Mouse (Mus musculus): Measurements from ENCODE around the gene Trnau1ap.
A peak's percentile ranks its signal among the peaks of the same experiment; 100 is the strongest.
"Not testable (repeated sequence)": the region's sequence is repeated elsewhere in the genome, so short reads cannot be mapped to it uniquely, and the experiment has no call there.

Trnau1ap gene

GRCm38 (mm10) chr4:132295696-132296390 is 33.5 kb downstream of the Trnau1ap start:
- no peak for DNase-seq

DNA sequence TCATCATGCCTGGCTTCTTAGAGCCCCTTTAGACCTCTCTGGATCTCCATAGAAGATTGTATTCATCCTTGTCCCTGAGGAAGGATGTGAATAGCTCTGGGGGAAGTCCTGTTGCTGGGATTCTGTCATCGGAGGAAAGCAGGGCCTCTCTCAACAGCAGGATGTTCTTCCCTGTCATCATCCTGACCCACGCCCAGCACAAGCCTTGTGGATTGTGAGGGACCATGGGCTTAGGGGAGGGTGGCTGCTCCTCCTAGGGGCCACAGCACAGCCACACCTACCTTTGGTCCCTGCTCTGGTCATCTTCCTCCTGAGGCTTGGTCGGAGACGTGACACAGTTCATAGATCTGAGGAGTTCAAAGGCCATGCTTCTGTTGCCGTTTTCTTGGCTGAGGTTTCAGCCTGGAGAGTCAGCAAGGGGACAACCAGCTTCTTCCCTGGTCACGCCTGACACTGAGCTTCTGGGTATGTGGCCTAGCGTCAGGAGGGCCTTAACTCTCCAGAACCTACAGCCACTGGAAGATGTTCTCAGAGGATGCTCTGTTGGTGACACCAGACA is 35.6 kb downstream of the Trnau1ap start:
- DNase-seq: no peak

GRCm38 (mm10) chr4:132292988-132293387 is 36.4 kb downstream of the Trnau1ap start:
- no peak for DNase-seq

GRCm38 (mm10) chr4:132291624-132292335 is 37.6 kb downstream of the Trnau1ap start:
- no peak for DNase-seq

DNA sequence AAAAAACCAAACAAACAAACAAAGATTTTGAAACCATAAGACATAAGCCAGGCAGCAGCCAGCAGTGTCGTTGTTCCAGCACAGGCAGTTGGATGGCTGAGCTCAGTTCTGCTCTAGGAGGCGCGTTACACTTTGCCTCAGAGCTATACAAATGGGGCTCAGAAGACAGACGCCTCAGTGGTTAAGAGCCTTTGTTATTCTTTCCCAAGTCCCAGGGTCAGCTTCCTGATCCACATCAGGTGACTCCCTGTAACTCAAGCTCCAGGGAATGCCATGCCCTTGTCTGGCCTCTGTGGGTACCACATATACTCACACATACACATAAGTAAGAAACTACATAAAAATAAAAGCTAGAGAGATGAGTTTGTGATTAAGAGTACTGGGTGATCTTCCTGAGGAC is 38.3 kb downstream of the Trnau1ap start:
- DNase-seq: no peak

DNA sequence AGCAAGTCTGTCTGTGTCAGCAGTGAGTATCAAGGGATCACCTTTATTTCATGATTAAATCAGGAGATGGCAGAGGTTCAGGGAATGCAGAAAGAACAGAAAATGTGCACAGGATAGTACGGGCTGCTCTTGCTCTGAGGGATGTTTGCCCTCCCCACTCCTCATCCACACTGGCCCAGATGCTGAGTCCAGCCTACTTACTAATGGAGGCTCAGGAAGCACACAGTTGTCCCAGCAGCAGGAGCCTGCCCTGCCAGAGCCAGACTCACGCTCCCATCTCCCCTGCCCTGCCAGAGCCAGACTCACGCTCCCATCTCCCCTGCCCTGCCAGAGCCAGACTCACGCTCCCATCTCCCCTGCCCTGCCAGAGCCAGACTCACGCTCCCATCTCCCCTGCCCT is 40.5 kb downstream of the Trnau1ap start:
- not testable (repeated sequence) for DNase-seq

DNA sequence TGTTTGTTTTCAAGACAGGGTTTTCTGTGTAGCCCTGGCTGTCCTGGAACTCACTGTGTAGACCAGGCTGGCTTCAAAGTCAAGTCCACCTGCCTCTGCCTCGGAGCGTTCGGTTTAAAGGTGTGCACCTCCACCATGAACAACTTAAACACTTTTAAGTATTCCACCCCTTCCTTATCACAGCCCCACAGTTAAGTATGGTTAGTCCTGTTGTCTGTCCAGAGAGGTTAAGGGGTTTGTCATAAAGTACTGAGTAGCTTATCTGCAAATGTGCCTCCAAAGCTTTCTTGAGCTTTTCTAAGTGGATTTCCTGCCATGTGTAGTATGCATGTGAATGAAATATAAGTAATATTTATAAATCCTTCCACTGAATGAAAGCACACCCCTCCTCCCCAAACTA is 53.4 kb downstream of the Trnau1ap start:
- no peak for DNase-seq

GRCm38 (mm10) chr4:132274156-132274862 is 55.0 kb downstream of the Trnau1ap start, which contains the start of gene Taf12:
Taf12 (plus strand) TSS chr4:132274375.
- peak; percentile 91 to 93 for DNase-seq

DNA sequence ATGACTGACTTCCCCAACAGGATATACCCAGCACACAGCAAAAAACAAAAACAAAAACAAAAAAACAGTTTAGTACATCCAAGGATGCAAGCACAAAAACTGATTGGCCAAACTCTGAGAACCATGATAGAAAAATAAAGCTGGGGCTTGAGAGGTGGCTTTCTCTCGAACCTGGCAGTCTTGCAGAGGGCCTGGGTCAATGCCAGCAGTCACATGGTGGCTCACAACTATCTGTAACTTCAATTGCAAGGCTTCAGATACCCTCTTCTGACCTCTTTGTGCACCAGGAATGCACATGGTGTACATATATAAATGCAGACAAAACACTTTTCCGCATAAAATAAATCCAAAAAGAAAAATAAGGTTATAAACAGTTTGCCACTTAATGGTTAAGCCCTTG is 56.2 kb downstream of the Trnau1ap start:
- DNase-seq: no peak

DNA sequence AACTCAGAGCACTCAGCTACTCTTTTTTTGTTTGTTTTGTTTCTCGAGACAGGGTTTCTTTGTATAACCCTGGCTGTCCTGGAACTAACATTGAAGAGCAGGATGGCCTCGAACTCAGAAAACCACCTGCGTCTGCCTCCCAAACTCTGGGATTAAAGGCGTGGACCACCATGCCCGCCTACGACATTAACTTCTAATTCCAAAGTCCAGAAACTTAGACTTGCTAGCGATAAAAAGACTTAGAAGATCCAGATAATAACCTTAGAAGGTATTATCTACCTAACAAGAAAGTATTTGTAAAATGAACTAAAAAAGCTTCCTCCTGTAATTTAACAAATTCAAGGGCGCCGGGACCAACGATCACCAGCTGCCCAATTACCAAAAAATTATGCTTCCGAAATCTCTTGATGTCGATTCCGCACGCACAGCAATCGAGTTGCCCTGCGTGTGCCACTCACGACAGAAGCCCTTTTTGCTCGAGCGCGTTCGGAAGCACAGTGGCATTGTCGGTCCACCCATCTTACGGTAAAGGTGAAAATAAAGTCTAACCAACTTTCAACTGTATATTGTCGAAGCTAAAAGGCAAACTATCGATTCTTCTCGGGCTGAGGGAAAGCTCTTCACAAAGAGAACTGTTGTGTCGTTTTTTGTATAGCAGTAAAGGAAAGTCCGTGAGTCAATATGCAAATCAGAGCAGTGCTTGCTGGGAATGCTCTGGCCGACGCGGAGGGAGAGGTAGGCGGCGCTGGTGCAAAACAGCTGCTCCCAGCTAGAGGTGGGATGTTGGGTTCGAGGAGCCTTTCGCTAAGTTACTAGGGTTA is 59.4 kb downstream of the Trnau1ap start:
- DNase-seq: peak; percentile 85 to 90

- no peak for DNase-seq
Observed at GRCm38 (mm10) chr4:132268871-132269739, 60.2 kb downstream of the Trnau1ap start.

DNA sequence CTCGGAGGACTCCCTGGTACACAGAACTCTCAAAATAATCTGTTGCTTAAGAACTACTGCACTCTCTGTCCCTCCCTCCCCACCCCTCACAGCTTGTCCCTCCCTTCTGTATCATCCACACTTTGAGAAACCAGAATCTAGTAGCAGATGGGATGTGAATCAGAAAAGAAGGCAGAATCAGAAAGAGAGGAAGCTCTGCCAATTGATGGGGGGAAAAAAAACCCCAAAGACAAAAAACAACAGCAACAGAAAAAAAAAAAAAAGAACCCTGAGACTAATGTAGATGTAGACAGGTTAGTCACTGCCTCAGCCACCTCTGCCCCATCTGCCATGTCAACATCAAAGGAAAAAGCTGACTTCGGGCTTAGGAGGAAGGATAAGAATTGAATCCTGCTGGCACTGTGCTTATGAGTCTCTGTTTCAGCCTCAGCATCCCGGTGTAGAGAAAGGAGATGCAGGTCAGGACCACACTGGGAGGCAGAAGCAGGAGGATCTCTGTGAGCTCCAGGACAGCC is 62.4 kb downstream of the Trnau1ap start:
- DNase-seq: no peak

- DNase-seq: no peak
Observed at GRCm38 (mm10) chr4:132263313-132263712, 66.0 kb downstream of the Trnau1ap start.

- DNase-seq: no peak
Observed at GRCm38 (mm10) chr4:132262358-132262616, 67.1 kb downstream of the Trnau1ap start.

Measured in lung, adult 18-20 months (tissue).